Mouse (Mus musculus): Measurements from ENCODE around the gene Cdh4. TPM values are rescaled to one million over a fixed set of nuclear protein-coding genes. Genes with fewer than 3 reads are reported as not detected.

Cdh4 gene
- polyA plus RNA-seq, 1 experiment: not detected

DNA sequence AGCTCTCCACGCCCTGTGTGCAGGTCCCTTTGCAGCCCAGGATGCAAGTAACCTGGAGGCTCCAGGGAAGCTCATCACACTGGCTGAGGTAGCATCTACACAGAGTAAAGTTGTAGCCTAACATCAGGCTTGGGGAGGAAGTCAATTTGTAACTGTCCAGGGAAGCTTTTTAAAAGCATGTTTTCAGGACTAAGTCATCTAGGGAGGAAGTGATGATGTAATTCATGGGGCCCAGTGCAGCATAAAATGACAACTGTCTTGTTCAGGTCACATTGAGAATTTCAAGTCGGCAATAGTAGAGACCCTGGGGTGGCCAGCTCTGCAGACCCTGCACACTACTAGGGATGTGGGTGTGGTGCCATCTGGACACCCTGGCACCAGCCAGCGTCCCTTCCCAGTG lies 213.3 kb downstream of the Cdh4 start:
- TF ChIP-seq GATA1 (IDR thresholded peaks at IDR 0.05; ENCODE audit: low read length): no peak

DNA sequence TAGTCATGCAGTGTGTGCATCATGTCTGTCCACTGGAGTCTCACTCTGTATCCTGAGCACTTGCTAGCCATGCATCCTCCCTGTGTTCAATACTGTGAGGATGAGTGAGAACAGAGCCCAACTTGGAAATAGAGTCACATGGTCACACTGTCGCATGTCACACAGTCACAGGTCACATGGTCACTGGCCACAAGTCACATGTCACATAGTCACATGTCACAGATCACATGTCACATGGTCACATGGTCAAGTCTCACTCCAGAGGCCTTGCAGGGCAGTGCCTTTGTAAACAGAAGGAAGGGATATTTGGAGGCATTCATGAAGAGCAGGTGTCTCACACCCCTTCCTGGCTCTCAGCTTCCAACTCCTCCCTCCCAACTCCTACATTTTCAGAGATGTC lies 217.0 kb downstream of the Cdh4 start:
- TF ChIP-seq GATA1 (IDR thresholded peaks at IDR 0.05; ENCODE audit: low read length): no peak

DNA sequence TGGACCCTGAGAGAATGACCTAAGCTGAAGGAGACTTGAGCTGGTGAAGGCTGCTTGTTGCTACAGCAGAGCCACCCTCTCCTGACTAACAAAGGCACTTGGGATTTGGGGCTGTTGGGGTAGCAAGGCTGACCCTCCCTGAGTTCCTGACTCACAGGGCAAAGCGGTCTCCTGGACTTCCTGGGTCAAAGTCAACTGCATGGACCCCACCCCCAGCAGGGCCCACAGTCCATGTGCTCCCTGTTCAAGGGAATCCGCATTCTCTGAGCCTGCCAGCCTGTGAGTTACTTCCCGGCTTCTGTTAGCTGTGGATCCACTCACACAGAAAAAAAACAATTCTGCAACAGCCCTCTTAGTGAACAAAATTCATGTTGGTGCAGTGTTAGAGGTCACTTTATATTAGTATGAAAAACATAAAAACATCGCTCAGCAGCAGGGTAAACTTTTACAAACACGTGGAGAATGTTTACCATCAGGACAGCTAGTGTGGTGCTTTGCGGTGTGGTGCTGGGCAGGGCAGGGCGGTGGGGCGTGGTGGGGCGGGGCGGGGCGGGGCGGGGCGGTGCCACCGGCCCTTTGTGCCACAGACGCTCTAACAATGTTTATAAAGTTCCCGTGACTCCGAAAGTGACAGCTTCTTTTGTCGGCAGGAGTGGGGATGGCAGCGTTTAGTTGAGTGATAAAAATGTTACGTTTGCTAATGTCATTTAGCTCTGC lies 219.9 kb downstream of the Cdh4 start:
- TF ChIP-seq GATA1 (IDR thresholded peaks at IDR 0.05; ENCODE audit: low read length): no peak

DNA sequence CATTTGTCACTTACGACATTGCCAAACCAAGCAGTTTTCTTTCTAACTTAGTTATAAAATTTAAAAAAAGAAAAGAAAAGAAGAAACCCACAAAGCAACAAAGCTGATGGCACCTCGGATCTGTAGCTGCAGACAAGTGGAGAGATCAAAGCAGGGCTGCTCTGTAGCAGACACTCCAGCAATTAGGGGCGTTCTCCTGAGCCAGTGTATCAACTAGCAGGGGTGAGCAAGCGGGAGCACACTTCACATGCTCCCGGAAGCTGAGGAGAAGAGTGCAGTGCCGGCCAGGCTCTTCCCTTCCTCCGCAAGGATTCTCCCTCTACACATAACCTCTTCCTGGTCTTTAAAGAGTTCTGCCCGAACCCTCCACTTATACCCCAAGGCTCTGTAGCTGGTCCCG lies 220.5 kb downstream of the Cdh4 start:
- no peak for TF ChIP-seq GATA1 (IDR thresholded peaks at IDR 0.05; ENCODE audit: low read length)

DNA sequence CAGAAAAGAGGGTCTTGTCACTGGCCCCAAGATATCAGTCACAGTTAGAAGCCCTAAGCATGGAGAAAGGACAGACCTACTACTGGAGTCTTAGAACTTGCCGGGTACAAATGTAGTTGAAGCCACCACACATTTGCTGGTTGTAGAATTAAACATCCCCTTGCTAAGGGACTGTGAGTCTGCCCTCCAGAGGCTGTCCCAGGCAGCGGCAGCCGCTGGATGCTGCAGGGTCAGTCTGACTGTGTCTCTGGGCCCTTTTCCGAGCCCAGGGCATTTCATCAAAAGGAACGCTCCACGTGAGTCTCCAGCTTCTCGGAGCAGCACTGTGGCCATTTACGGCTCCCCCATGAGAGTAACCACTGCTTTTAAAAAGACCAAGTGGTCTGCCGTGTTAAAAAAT lies 221.4 kb downstream of the Cdh4 start:
- no peak for TF ChIP-seq GATA1 (IDR thresholded peaks at IDR 0.05; ENCODE audit: low read length)

DNA sequence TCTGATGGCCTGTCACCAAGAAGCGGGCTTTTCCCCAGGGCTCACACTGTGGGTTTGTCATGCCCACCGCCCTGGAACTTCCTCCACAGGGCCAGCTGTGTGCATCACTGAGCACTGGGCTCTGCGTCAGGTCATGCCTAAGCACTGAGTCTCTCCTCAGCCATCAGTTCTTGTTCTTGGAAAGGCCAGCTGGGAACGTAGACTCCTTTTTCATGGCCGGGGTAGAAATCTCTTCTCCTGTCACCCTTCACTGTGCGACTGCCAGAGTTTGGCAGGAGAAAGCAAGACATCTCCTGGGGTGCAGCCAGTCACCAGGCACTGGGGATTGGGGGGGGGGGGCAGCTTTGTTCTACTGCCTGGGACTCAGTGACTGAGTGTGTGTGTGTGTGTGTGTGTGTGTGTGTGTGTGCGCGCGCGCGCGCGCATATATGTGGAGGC lies 222.0 kb downstream of the Cdh4 start:
- TF ChIP-seq GATA1 (IDR thresholded peaks at IDR 0.05; ENCODE audit: low read length): no peak

DNA sequence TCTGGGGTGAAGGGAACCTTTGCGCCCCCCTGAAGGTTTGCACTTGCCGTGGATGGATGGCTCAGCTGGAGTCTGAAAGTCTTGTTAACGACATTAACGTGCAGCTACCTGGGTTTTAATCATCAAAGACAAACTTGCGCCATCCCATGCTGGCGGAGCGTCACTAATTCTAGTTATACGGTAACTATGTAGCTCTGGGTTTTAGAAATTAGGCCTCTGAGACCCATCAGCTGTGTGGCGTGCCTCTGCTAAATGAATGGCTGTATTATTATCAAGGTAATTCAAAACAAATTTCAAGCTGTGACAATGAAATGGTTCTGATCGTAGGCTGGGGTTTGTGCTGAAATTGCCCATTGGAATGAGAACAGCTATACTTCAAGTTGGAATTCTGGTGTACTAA lies 228.5 kb downstream of the Cdh4 start:
- TF ChIP-seq GATA1 (IDR thresholded peaks at IDR 0.05; ENCODE audit: low read length): no peak

DNA sequence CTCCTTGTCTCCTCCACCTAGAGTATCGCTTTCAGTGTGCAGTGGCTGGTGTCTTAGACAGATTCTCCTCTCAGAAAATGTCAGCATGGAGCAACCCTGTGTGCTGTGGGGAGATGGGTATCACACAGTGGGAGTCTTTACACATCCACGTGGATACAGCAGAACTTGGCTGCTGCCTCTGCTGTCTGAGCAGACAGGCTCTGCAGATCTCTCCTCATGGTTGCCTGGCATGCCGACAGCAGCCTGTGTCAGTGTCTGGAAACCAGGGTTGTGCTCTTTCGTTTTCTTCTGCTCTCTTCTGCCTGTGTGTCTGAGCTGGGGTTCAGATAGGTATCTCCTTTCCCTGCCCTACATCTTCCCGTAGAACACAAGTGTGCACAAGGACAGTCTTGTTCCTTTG lies 237.6 kb downstream of the Cdh4 start:
- TF ChIP-seq GATA1 (IDR thresholded peaks at IDR 0.05; ENCODE audit: low read length): no peak

DNA sequence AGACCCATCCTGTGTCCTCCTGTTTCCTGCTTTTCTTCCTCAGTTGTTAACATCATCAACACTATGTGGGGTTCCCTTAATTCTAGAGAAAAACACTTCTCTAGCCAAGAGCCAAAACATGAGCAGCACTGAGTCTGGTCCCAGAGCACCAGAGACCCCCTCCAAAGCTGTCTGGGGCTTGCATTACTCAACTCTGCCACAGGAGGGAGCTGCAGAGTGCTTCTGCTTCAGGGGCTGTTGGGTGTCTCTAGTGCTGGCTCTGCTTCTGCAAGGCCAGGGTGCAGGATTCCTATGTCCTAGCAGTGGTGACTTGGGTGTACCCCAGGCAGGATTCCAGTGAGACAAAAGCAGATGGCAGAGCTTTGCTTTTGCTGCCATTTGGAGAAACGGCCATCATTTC lies 239.2 kb downstream of the Cdh4 start:
- no peak for TF ChIP-seq GATA1 (IDR thresholded peaks at IDR 0.05; ENCODE audit: low read length)

DNA sequence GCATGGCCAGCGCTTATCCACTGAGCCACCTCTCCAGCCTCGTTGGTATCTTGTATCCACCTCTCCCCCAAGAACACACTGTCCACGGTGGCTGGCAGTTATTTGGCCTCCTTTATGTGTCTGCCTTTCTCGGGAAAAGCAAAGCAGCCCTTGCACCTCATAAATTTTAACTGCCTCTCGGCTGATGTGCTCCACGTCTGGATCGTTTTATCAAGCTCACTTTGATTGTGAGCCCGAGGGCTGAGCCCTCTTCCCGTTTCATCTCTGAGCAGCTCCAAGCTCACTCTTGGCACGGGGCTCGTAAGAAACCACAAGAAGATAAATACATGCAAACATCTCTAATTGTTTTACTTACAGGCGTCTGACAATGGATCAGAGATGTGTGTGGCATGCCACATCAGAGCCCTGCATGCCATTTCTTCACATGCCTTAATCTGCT lies 245.0 kb downstream of the Cdh4 start:
- TF ChIP-seq GATA1 (IDR thresholded peaks at IDR 0.05; ENCODE audit: low read length): no peak

DNA sequence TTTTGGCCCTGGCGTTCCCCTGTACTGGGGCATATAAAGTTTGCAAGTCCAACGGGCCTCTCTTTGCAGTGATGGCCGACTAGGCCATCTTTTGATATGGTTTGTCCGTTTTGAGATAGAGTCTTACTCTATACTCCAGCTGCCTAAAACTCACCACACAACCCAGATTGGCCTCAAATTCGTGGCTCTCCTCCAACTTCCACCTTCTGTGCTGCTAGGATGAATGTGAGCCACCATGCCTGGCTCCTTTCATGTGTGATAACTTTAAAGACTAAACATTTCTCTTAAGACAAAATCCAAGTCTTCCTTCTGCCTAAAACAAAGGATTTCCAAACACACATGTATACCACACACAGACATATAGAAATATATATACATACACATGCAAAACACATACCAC lies 246.7 kb downstream of the Cdh4 start:
- no peak for TF ChIP-seq GATA1 (IDR thresholded peaks at IDR 0.05; ENCODE audit: low read length)

DNA sequence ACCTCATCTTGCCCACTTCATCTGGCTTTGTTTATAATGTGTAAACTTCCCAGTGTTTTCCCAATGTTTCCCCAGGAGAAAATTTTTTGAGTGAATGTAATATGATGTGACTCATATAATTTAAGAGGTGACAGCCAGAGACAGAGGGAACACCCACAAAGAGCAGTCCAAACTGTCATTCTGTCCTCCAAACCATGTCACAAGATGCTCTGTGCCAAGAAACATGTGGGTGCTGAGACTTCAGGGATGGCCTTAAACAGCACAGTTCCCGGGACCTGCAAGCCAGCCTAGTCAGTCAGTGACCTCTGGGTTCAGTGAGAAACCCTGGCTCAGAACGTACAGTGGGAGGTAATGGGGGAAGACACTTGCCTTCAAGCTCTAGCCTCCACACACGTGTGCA lies 247.5 kb downstream of the Cdh4 start:
- no peak for TF ChIP-seq GATA1 (IDR thresholded peaks at IDR 0.05; ENCODE audit: low read length)

DNA sequence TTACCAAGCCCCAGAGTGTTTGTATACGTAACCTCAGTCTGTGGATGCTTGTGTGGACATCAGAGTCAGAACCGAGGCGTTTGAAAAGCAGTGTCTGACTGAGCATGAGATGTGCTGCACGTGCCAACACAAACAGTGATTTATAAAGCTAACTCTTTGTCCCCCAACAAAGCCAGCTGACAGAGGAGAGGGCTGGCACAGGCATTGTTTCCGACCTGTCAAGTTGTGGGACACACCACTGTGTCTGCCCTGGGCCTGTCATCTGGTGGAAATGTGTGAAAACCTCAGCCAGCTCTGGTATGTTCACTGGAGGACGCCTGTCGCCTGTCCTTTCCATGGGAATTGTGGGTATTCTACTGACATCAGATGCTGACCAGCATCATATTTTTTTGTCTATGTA lies 248.3 kb downstream of the Cdh4 start:
- no peak for TF ChIP-seq GATA1 (IDR thresholded peaks at IDR 0.05; ENCODE audit: low read length)

DNA sequence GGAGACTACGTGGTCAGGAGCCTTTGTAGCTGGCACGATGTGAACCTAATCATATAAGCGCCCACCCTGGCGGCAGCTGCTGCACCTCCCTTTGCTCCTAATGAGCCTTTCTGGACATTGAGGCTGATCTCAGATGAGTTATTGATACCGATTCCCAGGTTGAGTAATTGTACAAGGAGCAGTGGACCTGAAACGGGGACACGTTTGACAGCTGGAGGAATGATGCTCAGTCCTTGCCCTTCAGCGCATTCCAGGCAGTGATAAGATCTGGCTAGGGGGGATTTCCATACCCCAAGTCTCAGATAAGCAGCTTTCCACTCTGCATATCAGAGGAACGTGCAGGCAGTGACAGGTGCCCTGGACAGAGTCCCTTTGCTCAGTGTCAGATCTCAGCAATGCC lies 252.7 kb downstream of the Cdh4 start:
- TF ChIP-seq GATA1 (IDR thresholded peaks at IDR 0.05; ENCODE audit: low read length): no peak

DNA sequence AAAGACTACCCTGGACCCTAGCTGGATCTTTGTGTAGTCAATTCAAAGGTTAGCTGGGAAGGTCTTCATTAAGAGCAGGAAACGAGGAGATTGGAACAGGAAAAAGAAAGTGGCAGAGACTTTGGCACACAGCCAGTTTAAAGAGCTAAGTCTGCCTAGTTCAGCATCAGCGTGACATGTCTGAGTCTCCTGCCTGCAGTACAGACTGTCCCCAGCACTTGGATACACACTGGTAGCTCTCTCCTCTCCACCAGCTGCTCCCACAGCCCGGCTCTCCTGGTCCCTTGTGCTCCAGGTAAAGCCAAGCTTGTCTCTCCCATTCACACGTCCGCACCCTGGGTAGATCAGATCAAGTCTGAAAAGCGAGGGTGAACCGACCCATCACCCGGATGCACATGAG lies 255.4 kb downstream of the Cdh4 start:
- no peak for TF ChIP-seq GATA1 (IDR thresholded peaks at IDR 0.05; ENCODE audit: low read length)

DNA sequence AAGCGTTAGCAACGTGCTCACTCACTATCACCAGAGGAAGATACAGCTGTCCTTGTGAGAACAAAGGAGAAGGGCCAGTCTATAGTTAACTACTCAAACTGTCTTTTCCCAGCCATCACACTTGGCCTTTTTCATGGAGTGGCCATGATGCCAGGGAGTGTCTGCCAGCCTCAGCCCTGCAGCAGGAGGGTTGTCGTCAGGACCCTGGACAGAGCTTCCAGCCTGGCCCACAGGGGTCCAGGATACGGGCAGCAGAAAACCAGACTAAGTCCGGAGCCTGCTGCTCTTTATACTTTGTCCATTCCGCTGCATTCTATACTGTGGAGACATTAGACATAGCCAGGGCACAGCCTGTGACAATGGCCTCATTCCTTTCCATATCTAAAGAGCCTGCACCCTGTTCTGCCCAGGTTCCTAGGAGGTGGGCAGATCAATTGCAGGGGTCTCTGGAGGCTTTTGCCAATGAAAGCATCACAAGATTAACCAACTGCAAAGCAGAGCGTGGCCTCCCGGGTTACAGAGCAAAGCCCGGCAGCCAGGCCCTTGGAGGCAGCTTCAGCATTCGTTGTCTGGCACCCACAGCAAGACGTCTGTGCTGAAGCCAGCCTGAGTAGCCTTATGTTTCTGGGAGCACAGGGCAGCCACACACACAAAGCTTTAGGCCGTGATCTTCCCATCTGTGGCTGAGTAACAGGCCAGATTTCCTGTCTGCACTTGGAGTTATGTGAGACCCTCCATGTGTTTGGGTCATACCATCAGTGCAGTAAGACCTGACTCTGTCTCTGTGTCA lies 256.2 kb downstream of the Cdh4 start:
- TF ChIP-seq GATA1 (IDR thresholded peaks at IDR 0.05; ENCODE audit: low read length): no peak

DNA sequence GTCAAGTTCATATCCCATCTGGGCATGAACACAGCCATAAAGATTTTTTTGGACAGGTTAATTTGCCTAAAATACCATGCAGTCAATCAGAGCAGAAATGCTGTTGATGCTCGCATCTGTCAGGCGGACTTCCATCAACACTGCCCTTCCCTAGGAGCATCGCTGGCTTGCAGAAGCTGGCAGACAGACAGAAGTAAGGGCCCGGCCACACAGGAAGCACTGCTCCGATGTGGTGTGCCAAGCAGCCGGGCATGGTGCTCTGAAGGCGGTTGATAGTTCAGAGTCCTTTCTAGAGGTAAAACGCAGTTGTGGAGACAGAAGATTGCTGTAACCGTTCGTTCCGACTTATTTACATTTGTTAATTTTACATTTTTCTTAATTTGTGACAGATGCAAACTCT lies 262.8 kb downstream of the Cdh4 start:
- TF ChIP-seq GATA1 (IDR thresholded peaks at IDR 0.05; ENCODE audit: low read length): no peak

All from G1E-ER4 (cell line).